Mouse (Mus musculus) megakaryocyte, embryonic 14.5 days (primary cell): Measurements from ENCODE around the gene Nfatc3. TPM values are rescaled to one million over a fixed set of nuclear protein-coding genes. Genes with fewer than 3 reads are reported as not detected.

Source experiments
- H3K27me3 ChIP-seq: replicated peaks from 2 replicates; pipeline ENCODE3; 2012; ENCODE audit warnings: inconsistent platforms
- H3K36me3 ChIP-seq: replicated peaks from 2 replicates; pipeline ENCODE3; 2012; ENCODE audit warnings: low read length, inconsistent platforms, mixed read lengths
- H3K4me1 ChIP-seq: 2 replicates; pipeline ENCODE4 v1.6.1; 2012; ENCODE audit warnings: inconsistent platforms
- H3K4me3 ChIP-seq: replicated peaks from 2 replicates; pipeline ENCODE3; 2012; ENCODE audit warnings: moderate library complexity, mild to moderate bottlenecking, inconsistent platforms
- H3K9me3 ChIP-seq: 2 replicates; pipeline ENCODE4 v1.6.1; 2012; ENCODE audit warnings: inconsistent platforms
- FLI1 ChIP-seq: IDR thresholded peaks from 2 replicates; pipeline ENCODE4 v1.6.1; 2012; ENCODE audit warnings: low read length, inconsistent platforms, mixed read lengths
- GATA1 ChIP-seq: IDR thresholded peaks from 3 replicates; pipeline ENCODE4 v1.6.1; 2012; ENCODE audit warnings: mixed read lengths, low read length, inconsistent platforms, borderline replicate concordance
- polyA plus RNA-seq: library from polyadenylated mRNA; stranded (reverse); fragments of >175 nt; gene quantifications from 2 replicates; pipeline ENCODE4 v1.2.3, GENCODE M21; 2012; ENCODE audit warnings: low replicate concordance; ENCODE audit not compliant: insufficient read depth

Nfatc3 gene
- polyA plus RNA-seq, 1 experiment: 1.7 TPM

GRCm38 (mm10) chr8:106115897-106116296 lies 57.3 kb downstream of the Nfatc3 start:
- TF ChIP-seq GATA1 (no peak), FLI1 (no peak)
- no peak overlapping the region for H3K4me3 ChIP-seq
- H3K36me3 ChIP-seq: peaks cover 69% of the 10 kb centered on the region
- no peaks in the 10 kb centered on the region for H3K4me1 ChIP-seq
- no peaks in the 10 kb centered on the region for H3K27me3 ChIP-seq
- no peaks in the 10 kb centered on the region for H3K9me3 ChIP-seq

DNA sequence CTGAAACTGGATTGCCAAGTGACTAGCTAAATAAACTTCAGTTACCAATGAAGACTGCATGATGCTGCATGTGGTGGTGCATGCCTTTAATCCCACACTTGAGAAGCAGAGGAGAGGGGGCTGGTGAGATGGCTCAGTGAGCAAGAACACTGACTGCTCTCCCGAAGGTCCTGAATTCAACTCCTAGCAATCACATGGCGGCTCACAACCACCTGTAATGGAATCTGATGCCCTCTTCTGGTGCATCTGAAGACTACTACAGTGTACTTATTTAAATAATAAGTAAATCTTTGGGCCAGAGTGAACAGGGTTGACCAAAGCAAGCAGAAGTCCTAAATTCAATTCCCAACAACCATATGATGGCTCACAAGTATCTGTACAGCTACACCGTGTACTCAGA lies 64.8 kb downstream of the Nfatc3 start:
- peaks cover 65% of the 10 kb centered on the region for H3K36me3 ChIP-seq
- no peaks in the 10 kb centered on the region for H3K27me3 ChIP-seq
- H3K4me3 ChIP-seq: no peak overlapping the region
- peaks cover 30% of the 10 kb centered on the region for H3K4me1 ChIP-seq
- TF ChIP-seq GATA1: no peak
- no peaks in the 10 kb centered on the region for H3K9me3 ChIP-seq

DNA sequence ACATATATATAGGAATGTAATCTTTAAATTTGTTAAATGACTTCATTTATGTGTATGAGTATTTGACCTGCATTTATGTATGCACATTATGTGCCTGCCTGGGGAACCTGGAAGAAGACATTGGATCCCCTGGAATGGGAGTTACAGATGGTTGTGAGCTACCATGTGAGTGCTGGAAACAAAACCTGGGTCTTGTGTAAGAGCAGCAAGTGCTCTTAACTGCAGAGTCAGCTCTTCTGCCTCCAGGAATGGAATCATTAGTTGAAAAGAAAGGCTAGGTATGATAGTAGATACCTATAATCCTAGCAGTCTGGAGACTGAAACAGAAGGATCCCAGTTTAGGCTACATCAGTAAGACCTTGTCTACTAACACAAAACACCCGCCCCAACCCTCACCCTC lies 67.4 kb downstream of the Nfatc3 start:
- Histone ChIP-seq H3K27me3 (no peaks in the 10 kb centered on the region), H3K4me1 (peaks cover 50% of the 10 kb centered on the region), H3K9me3 (no peaks in the 10 kb centered on the region), H3K36me3 (peaks cover 69% of the 10 kb centered on the region), H3K4me3 (no peak overlapping the region)
- TF ChIP-seq FLI1 (no peak), GATA1 (no peak)

- no peaks in the 10 kb centered on the region for H3K9me3 ChIP-seq
- no peak overlapping the region for H3K4me3 ChIP-seq
- peaks cover 60% of the 10 kb centered on the region for H3K4me1 ChIP-seq
- peaks cover 71% of the 10 kb centered on the region for H3K36me3 ChIP-seq
- TF ChIP-seq FLI1: no peak
- no peak for TF ChIP-seq GATA1
- no peaks in the 10 kb centered on the region for H3K27me3 ChIP-seq
Measured at GRCm38 (mm10) chr8:106127054-106127453, 68.4 kb downstream of the Nfatc3 start.

- H3K27me3 ChIP-seq: no peaks in the 10 kb centered on the region
- TF ChIP-seq GATA1 (no peak), FLI1 (no peak)
- H3K9me3 ChIP-seq: no peaks in the 10 kb centered on the region
- H3K4me1 ChIP-seq: peaks cover 69% of the 10 kb centered on the region
- no peak overlapping the region for H3K4me3 ChIP-seq
- H3K36me3 ChIP-seq: peaks cover 76% of the 10 kb centered on the region
Measured at GRCm38 (mm10) chr8:106127882-106128410, 69.3 kb downstream of the Nfatc3 start.

GRCm38 (mm10) chr8:106129232-106129930 lies 70.7 kb downstream of the Nfatc3 start:
- H3K9me3 ChIP-seq: no peaks in the 10 kb centered on the region
- peaks cover 76% of the 10 kb centered on the region for H3K36me3 ChIP-seq
- TF ChIP-seq FLI1 (no peak), GATA1 (no peak)
- H3K4me1 ChIP-seq: peaks cover 80% of the 10 kb centered on the region
- no peak overlapping the region for H3K4me3 ChIP-seq
- peaks cover 2% of the 10 kb centered on the region for H3K27me3 ChIP-seq

DNA sequence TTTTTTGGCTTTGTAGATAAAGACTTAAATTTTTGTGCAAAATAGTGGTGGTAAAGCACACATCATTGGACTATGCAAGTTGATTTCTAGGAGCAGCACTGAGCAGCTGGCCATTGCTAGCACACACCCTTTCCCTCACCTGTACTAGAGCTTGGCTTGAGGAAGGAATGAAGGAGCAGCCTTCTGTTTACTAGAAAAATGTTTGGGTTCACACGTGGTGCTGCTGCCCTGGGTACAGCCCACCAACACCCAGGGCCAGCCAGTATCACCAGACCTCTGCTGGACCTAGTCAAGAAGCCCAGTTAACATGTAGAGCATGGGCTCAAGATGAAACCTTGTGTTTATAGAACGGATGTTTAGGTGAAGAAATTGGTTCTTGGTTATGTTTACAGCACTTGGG lies 71.4 kb downstream of the Nfatc3 start:
- no peaks in the 10 kb centered on the region for H3K9me3 ChIP-seq
- H3K36me3 ChIP-seq: peaks cover 74% of the 10 kb centered on the region
- peaks cover 79% of the 10 kb centered on the region for H3K4me1 ChIP-seq
- no peak overlapping the region for H3K4me3 ChIP-seq
- peaks cover 6% of the 10 kb centered on the region for H3K27me3 ChIP-seq
- TF ChIP-seq FLI1 (no peak), GATA1 (no peak)

DNA sequence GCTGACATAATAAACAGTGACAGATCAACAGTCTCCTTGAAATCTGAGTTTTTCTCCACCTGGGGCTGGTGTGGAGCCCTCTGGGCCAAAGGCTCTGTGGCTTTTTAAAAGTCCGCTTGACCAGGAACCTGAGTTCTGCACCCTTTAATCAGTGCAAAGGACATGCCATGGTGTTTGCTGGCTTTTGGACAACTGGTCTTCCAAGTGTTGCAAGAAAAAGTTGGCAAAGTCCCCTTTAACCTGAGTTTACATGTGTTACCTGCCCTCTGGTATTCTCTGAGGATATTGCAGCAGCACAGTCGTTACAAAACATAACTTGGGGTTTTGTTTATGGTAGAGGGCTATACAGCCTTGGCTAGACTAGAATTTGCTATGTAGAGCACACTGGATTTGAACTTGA lies 71.9 kb downstream of the Nfatc3 start:
- TF ChIP-seq FLI1: no peak
- no peak for TF ChIP-seq GATA1
- no peak overlapping the region for H3K4me3 ChIP-seq
- peaks cover 11% of the 10 kb centered on the region for H3K27me3 ChIP-seq
- no peaks in the 10 kb centered on the region for H3K9me3 ChIP-seq
- H3K4me1 ChIP-seq: peaks cover 81% of the 10 kb centered on the region
- H3K36me3 ChIP-seq: peaks cover 71% of the 10 kb centered on the region

DNA sequence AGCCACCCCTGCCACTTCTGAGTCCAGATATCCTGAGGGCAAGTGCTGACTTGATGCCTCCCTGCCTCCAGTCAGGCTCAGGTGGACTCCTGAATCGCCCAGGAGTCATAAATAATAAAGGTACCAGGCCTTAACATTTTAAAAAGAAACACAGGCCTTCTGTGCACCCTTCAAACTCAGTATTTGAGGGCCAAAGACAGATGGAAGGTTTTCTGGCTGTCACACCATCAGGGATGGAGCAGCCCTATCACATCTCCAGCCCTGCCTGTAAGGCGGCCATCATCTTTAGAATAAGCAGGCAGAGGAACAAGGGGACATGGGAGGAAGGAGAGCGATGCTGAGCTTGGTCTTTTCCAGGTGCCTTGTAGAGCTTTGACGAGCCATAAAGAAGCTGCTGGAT lies 72.4 kb downstream of the Nfatc3 start:
- H3K27me3 ChIP-seq: peaks cover 16% of the 10 kb centered on the region
- H3K4me3 ChIP-seq: no peak overlapping the region
- H3K36me3 ChIP-seq: peaks cover 70% of the 10 kb centered on the region
- TF ChIP-seq FLI1 (no peak), GATA1 (no peak)
- no peaks in the 10 kb centered on the region for H3K9me3 ChIP-seq
- peaks cover 81% of the 10 kb centered on the region for H3K4me1 ChIP-seq

DNA sequence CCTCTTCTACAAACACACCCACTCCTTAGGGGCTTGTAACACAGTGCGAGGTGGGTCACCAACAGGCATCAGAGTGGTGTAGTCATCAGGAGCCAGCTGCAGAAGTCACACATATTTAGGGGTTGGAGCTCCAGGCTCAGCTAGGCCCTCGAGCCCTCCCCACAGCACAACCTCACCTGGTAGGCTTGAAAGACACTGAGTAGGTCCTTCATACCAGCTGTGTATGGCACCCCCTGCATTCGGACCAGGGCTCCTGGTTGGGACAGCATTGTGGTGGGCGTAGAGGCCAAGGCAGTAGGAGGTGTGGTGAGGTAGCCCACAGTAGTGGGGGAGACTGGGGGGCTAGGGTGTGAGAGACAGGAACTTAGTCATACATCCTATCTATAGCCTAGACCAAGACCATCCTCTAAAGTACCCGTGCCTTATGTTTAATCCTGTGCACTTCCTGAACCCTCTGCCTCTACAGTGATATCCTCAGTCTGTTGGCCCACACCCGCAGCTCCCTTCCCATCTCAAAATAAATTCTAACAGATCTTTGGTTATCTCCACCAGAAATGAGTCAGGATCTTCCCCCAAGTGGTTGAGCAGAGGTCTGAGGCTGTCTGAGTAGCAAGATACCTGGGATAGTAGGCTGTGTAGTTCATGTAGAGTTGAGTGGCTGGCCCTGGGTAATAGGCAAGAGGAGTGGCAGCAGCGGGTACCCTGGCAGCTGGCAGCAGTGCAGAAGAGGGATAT lies 73.0 kb downstream of the Nfatc3 start:
- Histone ChIP-seq H3K9me3 (no peaks in the 10 kb centered on the region), H3K27me3 (peaks cover 23% of the 10 kb centered on the region), H3K4me3 (no peak overlapping the region), H3K36me3 (peaks cover 68% of the 10 kb centered on the region), H3K4me1 (peaks cover 81% of the 10 kb centered on the region)
- no peak for TF ChIP-seq FLI1
- TF ChIP-seq GATA1: no peak

DNA sequence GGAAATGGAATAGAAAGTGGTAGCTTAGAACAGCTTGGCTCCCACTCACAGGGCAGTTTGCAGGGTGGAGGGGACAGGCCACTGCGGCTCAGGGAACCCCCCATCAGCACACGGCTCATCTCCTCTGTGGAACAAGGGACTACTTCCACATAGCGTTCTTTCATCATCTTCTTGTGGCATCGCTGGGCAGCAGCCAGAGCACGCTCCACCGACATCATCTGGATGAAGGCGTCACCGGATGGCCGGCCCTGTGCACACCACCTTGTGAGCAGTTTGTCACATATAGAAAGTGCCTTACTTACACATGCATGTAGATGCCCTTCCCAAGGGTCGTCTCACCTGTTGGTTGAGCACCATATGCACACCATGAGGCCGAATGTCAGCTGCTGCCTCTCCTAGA lies 73.7 kb downstream of the Nfatc3 start:
- peaks cover 64% of the 10 kb centered on the region for H3K36me3 ChIP-seq
- peaks cover 81% of the 10 kb centered on the region for H3K4me1 ChIP-seq
- TF ChIP-seq GATA1: no peak
- TF ChIP-seq FLI1: no peak
- H3K4me3 ChIP-seq: peak overlapping the region; percentile 20
- no peaks in the 10 kb centered on the region for H3K9me3 ChIP-seq
- peaks cover 30% of the 10 kb centered on the region for H3K27me3 ChIP-seq
